Mouse (Mus musculus): ENCODE results near the gene Tbce.
"Not testable (repeated sequence)": the region's sequence is repeated elsewhere in the genome, so short reads cannot be mapped to it uniquely, and the experiment has no call there.

Gene Tbce

GRCm38 (mm10) chr13:14033309-14034072, 5.9 kb downstream of the Tbce start:
- no peak for DNase-seq (ENCODE audit: low spot score)

GRCm38 (mm10) chr13:14026154-14026820, 13.2 kb downstream of the Tbce start:
- DNase-seq (ENCODE audit: low spot score): no peak

GRCm38 (mm10) chr13:14025554-14025953, 13.9 kb downstream of the Tbce start:
- no peak for DNase-seq (ENCODE audit: low spot score)

GRCm38 (mm10) chr13:14021417-14021816, 18.0 kb downstream of the Tbce start:
- not testable (repeated sequence) for DNase-seq (ENCODE audit: low spot score)

- DNase-seq (ENCODE audit: low spot score): no peak
Observed at GRCm38 (mm10) chr13:14018852-14019251, 20.6 kb downstream of the Tbce start.

GRCm38 (mm10) chr13:14018283-14018682, 21.2 kb downstream of the Tbce start:
- DNase-seq (ENCODE audit: low spot score): no peak

GRCm38 (mm10) chr13:14015609-14016008, 23.8 kb downstream of the Tbce start:
- no peak for DNase-seq (ENCODE audit: low spot score)

GRCm38 (mm10) chr13:14014540-14014939, 24.9 kb downstream of the Tbce start:
- DNase-seq (ENCODE audit: low spot score): no peak

- DNase-seq (ENCODE audit: low spot score): no peak
Observed at GRCm38 (mm10) chr13:14014001-14014400, 25.4 kb downstream of the Tbce start.

GRCm38 (mm10) chr13:14011454-14011995, 27.9 kb downstream of the Tbce start:
- DNase-seq (ENCODE audit: low spot score): no peak

GRCm38 (mm10) chr13:14006056-14006455, 33.4 kb downstream of the Tbce start:
- no peak for DNase-seq (ENCODE audit: low spot score)

GRCm38 (mm10) chr13:14004999-14005398, 34.4 kb downstream of the Tbce start:
- no peak for DNase-seq (ENCODE audit: low spot score)

- DNase-seq (ENCODE audit: low spot score): peak; percentile 5
Observed at GRCm38 (mm10) chr13:14004086-14004485, 35.4 kb downstream of the Tbce start.

GRCm38 (mm10) chr13:14002706-14003105, 36.7 kb downstream of the Tbce start:
- no peak for DNase-seq (ENCODE audit: low spot score)

GRCm38 (mm10) chr13:13997476-13997875, 42.0 kb downstream of the Tbce start:
- no peak for DNase-seq (ENCODE audit: low spot score)

- no peak for DNase-seq (ENCODE audit: low spot score)
Observed at GRCm38 (mm10) chr13:13995046-13995445, 44.4 kb downstream of the Tbce start.

GRCm38 (mm10) chr13:13993041-13993440, 46.4 kb downstream of the Tbce start:
- no peak for DNase-seq (ENCODE audit: low spot score)

GRCm38 (mm10) chr13:13990391-13990790, 49.0 kb downstream of the Tbce start:
- DNase-seq (ENCODE audit: low spot score): no peak

- DNase-seq (ENCODE audit: low spot score): peak; percentile 24
Observed at GRCm38 (mm10) chr13:13989135-13989534, 50.3 kb downstream of the Tbce start.

GRCm38 (mm10) chr13:13983523-13983922, 55.9 kb downstream of the Tbce start:
- no peak for DNase-seq (ENCODE audit: low spot score)

GRCm38 (mm10) chr13:13981842-13982241, 57.6 kb downstream of the Tbce start:
- not testable (repeated sequence) for DNase-seq (ENCODE audit: low spot score)

- DNase-seq (ENCODE audit: low spot score): no peak
Observed at GRCm38 (mm10) chr13:13969796-13970195, 69.6 kb downstream of the Tbce start.

- no peak for DNase-seq (ENCODE audit: low spot score)
Observed at GRCm38 (mm10) chr13:13968629-13969111, 70.8 kb downstream of the Tbce start.

All from retina, embryonic 14.5 days (tissue).